Mouse (Mus musculus): ENCODE measurements at regions not wholly inside any gene's neighbourhood (a gene's known extent, or its start where the extent isn't known, plus 50 kb on each side); places are given as distances from the start of the nearest gene placed in this dataset.

DNA sequence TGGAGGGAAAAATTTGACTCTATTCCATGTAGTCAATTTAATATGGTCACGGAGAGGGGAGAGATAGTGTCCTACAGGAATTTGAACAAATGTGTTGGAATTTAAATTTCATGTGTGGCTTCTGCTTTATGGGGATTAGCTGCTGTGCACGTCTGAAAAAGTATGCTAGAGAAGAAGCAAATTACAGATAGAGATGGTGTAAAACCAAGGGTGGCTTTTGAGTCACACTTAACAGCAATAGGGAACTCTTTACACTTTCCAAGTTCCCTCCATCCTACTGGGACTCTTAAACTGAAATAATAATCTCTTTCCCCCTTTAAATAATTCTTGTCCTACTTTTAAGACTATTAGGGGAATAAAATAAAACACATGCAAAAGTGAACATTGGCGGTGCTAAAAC, 1790.1 kb upstream of the 5930422O12Rik start:
- in situ Hi-C loops (cut with MboI; ENCODE audit: low pct_ligation_motif_present, low pct_unique_long_range_greater_than_20kb, low sequenced_read_pairs) = no loop called here
- no peaks in the 10 kb centered on the region for H3K4me1 ChIP-seq (ENCODE audit: control insufficient read depth in 1 of 2, insufficient read depth in 2 of 2)
- no peak overlapping the region for H3K27ac ChIP-seq (ENCODE audit: insufficient read depth, low read depth)
- H3K9me3 ChIP-seq (replicated peaks; ENCODE audit: low read length) = no peaks in the 10 kb centered on the region
- H3K4me3 ChIP-seq (replicated peaks in 1 of 3; ENCODE audit: low read depth in 2 of 3, low read length in 2 of 3, poor library complexity in 1 of 3) = no peak overlapping the region
- H3K36me3 ChIP-seq (replicated peaks in 1 of 2; ENCODE audit: control insufficient read depth in 1 of 2, insufficient read depth in 1 of 2, low read length in 1 of 2) = no peaks in the 10 kb centered on the region
- dilution Hi-C loops (cut with MboI; ENCODE audit: extremely low pct_ligation_motif_present, extremely low pct_unique_long_range_greater_than_20kb, low sequenced_read_pairs) = no loop called here
- TF ChIP-seq NRF1 (IDR thresholded peaks at IDR 0.05; ENCODE audit: low read depth, low read length) (no peak), NELFE (IDR thresholded peaks at IDR 0.05; ENCODE audit: low read depth, low read length) (no peak), E2F4 (IDR thresholded peaks at IDR 0.05; ENCODE audit: insufficient replicate concordance, low read depth, low read length) (no peak), JUN (IDR thresholded peaks at IDR 0.05; ENCODE audit: insufficient read depth, low read depth, low read length) (no peak), ZMIZ1 (IDR thresholded peaks at IDR 0.05; ENCODE audit: low read depth, low read length) (no peak), CHD1 (IDR thresholded peaks at IDR 0.05; ENCODE audit: low read depth, low read length) (no peak), TCF12 (IDR thresholded peaks at IDR 0.05; ENCODE audit: low read depth, low read length) (no peak), POLR2AphosphoS2 (IDR thresholded peaks at IDR 0.05; ENCODE audit: low read depth, low read length) (no peak), ZNF384 (IDR thresholded peaks at IDR 0.05; ENCODE audit: low read depth, low read length) (no peak), HCFC1 (IDR thresholded peaks at IDR 0.05; ENCODE audit: low read depth, low read length) (no peak)
- H3K79me2 ChIP-seq (replicated peaks; ENCODE audit: control insufficient read depth, extremely low read depth, insufficient read depth, poor library complexity, severe bottlenecking) = no peaks in the 10 kb centered on the region
- no peak overlapping the region for H3K9ac ChIP-seq (ENCODE audit: insufficient read depth, low read depth)
- no peak for DNase-seq (ENCODE audit: extremely low read depth)
- H3K4me2 ChIP-seq (ENCODE audit: insufficient read depth, low read depth, poor library complexity, severe bottlenecking) = no peak overlapping the region
- H3K27me3 ChIP-seq (replicated peaks) = no peaks in the 10 kb centered on the region

DNA sequence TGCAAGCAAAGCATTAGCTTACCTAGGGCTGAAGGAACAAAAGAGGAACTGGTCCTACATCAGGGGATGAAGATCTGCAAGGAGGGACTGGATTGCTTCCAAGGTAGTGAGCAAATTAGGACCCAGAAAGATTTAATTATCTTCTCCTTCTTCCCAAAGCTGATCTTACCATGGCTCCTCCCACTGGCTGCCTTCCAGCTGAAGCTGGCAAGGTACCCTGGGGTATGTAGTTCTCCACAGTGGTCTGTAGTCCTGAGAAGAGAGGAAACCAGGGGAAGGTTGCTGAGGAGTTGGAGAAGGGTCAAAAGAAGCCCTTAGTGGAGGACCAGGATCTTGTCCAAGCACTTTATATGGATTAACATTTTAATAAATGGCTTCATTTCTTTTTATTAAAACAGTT, 1764.8 kb upstream of the 5930422O12Rik start:
- H3K9me3 ChIP-seq (replicated peaks; ENCODE audit: low read length) = no peaks in the 10 kb centered on the region
- peaks cover under 1 to 5% of the 10 kb centered on the region in 2 experiments; a peak in 1 of 4 replicates for H3K4me1 ChIP-seq (ENCODE audit: control insufficient read depth in 1 of 2, insufficient read depth in 2 of 2)
- no peak for DNase-seq (ENCODE audit: extremely low read depth)
- H3K4me2 ChIP-seq (ENCODE audit: insufficient read depth, low read depth, poor library complexity, severe bottlenecking) = no peak overlapping the region
- in situ Hi-C loops (cut with MboI; ENCODE audit: low pct_ligation_motif_present, low pct_unique_long_range_greater_than_20kb, low sequenced_read_pairs) = no loop called here
- dilution Hi-C loops (cut with MboI; ENCODE audit: extremely low pct_ligation_motif_present, extremely low pct_unique_long_range_greater_than_20kb, low sequenced_read_pairs) = no loop called here
- TF ChIP-seq UBTF (IDR thresholded peaks at IDR 0.05; ENCODE audit: low read depth, low read length) (no peak), CTCF (conservative IDR thresholded peaks at IDR 0.05 in 1 of 2, IDR thresholded peaks at IDR 0.05 in 1 of 2; ENCODE audit: low read depth in 2 of 2, low read length in 2 of 2) (no peak), ETS1 (conservative IDR thresholded peaks at IDR 0.05; ENCODE audit: low read depth, low read length) (no peak)
- no peaks in the 10 kb centered on the region for H3K79me2 ChIP-seq (replicated peaks; ENCODE audit: control insufficient read depth, extremely low read depth, insufficient read depth, poor library complexity, severe bottlenecking)
- H3K27me3 ChIP-seq (replicated peaks) = no peaks in the 10 kb centered on the region
- H3K4me3 ChIP-seq (replicated peaks in 1 of 3; ENCODE audit: low read depth in 2 of 3, low read length in 2 of 3, poor library complexity in 1 of 3) = no peak overlapping the region
- H3K9ac ChIP-seq (ENCODE audit: insufficient read depth, low read depth) = no peak overlapping the region
- H3K36me3 ChIP-seq (replicated peaks in 1 of 2; ENCODE audit: control insufficient read depth in 1 of 2, insufficient read depth in 1 of 2, low read length in 1 of 2) = no peaks in the 10 kb centered on the region
- no peak overlapping the region for H3K27ac ChIP-seq (ENCODE audit: insufficient read depth, low read depth)

DNA sequence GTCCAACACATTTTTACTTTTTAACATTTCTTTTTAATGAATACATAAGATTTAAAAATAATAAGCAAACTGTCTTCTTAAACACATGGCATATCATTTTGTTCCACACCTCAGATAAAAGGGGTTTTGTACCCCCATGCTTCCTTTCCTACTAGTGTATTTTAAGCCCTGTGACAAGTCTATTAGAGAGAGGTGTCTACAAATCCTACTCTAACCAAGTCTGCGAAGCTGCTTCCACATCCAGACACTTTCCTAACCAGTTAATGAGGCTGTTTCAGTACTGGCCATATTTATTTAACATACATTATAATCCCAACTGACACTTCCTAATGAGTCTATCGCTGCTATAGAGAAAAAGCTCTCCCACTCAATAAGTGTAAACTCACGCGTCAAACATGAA, 1763.0 kb upstream of the 5930422O12Rik start:
- TF ChIP-seq IRF4 (IDR thresholded peaks at IDR 0.05; ENCODE audit: low read depth, low read length) (no peak), ZKSCAN1 (IDR thresholded peaks at IDR 0.05; ENCODE audit: borderline replicate concordance, low read depth, low read length) (no peak), MAFK (IDR thresholded peaks at IDR 0.05; ENCODE audit: insufficient replicate concordance, low read length) (no peak), SIN3A (IDR thresholded peaks at IDR 0.05; ENCODE audit: low read length) (no peak), JUN (IDR thresholded peaks at IDR 0.05; ENCODE audit: insufficient read depth, low read depth, low read length) (no peak), POLR2AphosphoS2 (IDR thresholded peaks at IDR 0.05; ENCODE audit: low read depth, low read length) (no peak), JUND (conservative IDR thresholded peaks at IDR 0.05; ENCODE audit: low read depth, low read length) (no peak), MEF2A (IDR thresholded peaks at IDR 0.05; ENCODE audit: borderline replicate concordance, low read depth, low read length) (no peak), NELFE (IDR thresholded peaks at IDR 0.05; ENCODE audit: low read depth, low read length) (no peak), BHLHE40 (IDR thresholded peaks at IDR 0.05; ENCODE audit: low read depth, low read length) (no peak), MAX (IDR thresholded peaks at IDR 0.05; ENCODE audit: low read length) (no peak)
- dilution Hi-C loops (cut with MboI; ENCODE audit: extremely low pct_ligation_motif_present, extremely low pct_unique_long_range_greater_than_20kb, low sequenced_read_pairs) (no loop called here), in situ Hi-C loops (cut with MboI; ENCODE audit: low pct_ligation_motif_present, low pct_unique_long_range_greater_than_20kb, low sequenced_read_pairs) (no loop called here)
- Histone ChIP-seq H3K27ac (ENCODE audit: insufficient read depth, low read depth) (no peak overlapping the region), H3K36me3 (replicated peaks in 1 of 2; ENCODE audit: control insufficient read depth in 1 of 2, insufficient read depth in 1 of 2, low read length in 1 of 2) (no peaks in the 10 kb centered on the region), H3K4me1 (ENCODE audit: control insufficient read depth in 1 of 2, insufficient read depth in 2 of 2) (no peaks in the 10 kb centered on the region), H3K9ac (ENCODE audit: insufficient read depth, low read depth) (no peak overlapping the region), H3K4me3 (replicated peaks in 1 of 3; ENCODE audit: low read depth in 2 of 3, low read length in 2 of 3, poor library complexity in 1 of 3) (no peak overlapping the region), H3K27me3 (replicated peaks) (no peaks in the 10 kb centered on the region), H3K4me2 (ENCODE audit: insufficient read depth, low read depth, poor library complexity, severe bottlenecking) (no peak overlapping the region), H3K79me2 (replicated peaks; ENCODE audit: control insufficient read depth, extremely low read depth, insufficient read depth, poor library complexity, severe bottlenecking) (no peaks in the 10 kb centered on the region), H3K9me3 (replicated peaks; ENCODE audit: low read length) (no peaks in the 10 kb centered on the region)
- DNase-seq (ENCODE audit: extremely low read depth) = no peak
